Mouse (Mus musculus) midbrain, embryonic 14.5 days (tissue): ENCODE measurements at regions not wholly inside any gene's neighbourhood (a gene's known extent, or its start where the extent isn't known, plus 50 kb on each side); places are given as distances from the start of the nearest gene placed in this dataset.

Experiments
- ATAC-seq: fragments of 200-750 bp; cut with Nextera tagmentation; 2 replicates; pipeline ENCODE4 v1.8.0; 2017; ENCODE audit warnings: moderate number of reproducible peaks, moderate library complexity; ENCODE audit not compliant: low FRiP score, low TSS enrichment
- DNase-seq: peaks from one replicate; pipeline ENCODE4 v3.0.0-alpha.2; 2015
- H3K27ac ChIP-seq: fragments of 300-500 bp; sonication (generic); replicated peaks from 2 replicates; pipeline ENCODE4 v1.5.1; 2014; ENCODE audit warnings: mild to moderate bottlenecking, low read depth, low read length, moderate library complexity
- H3K27me3 ChIP-seq: fragments of 300-500 bp; sonication (generic); 2 replicates; pipeline ENCODE4 v1.6.1; 2014; ENCODE audit warnings: low read length, control low read depth, mixed read lengths; ENCODE audit not compliant: control insufficient read depth, insufficient read depth
- H3K36me3 ChIP-seq: fragments of 300-500 bp; sonication (generic); 2 replicates; pipeline ENCODE4 v1.6.1; 2014; ENCODE audit warnings: low read length, control low read depth; ENCODE audit not compliant: control insufficient read depth, insufficient read depth
- H3K4me1 ChIP-seq: fragments of 300-500 bp; sonication (generic); 2 replicates; pipeline ENCODE4 v1.6.1; 2014; ENCODE audit warnings: mild to moderate bottlenecking, antibody characterized with exemption, low read length, control low read depth; ENCODE audit not compliant: control insufficient read depth, insufficient read depth
- H3K4me2 ChIP-seq: fragments of 300-500 bp; sonication (generic); 2 replicates; pipeline ENCODE4 v1.6.1; 2014; ENCODE audit warnings: mild to moderate bottlenecking, low read length, moderate library complexity
- H3K4me3 ChIP-seq: fragments of 300-500 bp; sonication (generic); replicated peaks from 2 replicates; pipeline ENCODE4 v1.5.1; 2014; ENCODE audit warnings: low read depth, low read length
- H3K9ac ChIP-seq: fragments of 300-500 bp; sonication (generic); replicated peaks from 2 replicates; pipeline ENCODE4 v1.6.1; 2014; ENCODE audit warnings: mild to moderate bottlenecking, low read length, moderate library complexity
- H3K9me3 ChIP-seq: fragments of 300-500 bp; sonication (generic); 2 replicates; pipeline ENCODE4 v1.6.1; 2016; ENCODE audit warnings: low read length, control low read depth, mixed read lengths; ENCODE audit not compliant: control insufficient read depth
- WGBS: fragments of 180-500 bp; shearing (Covaris S2); extraction: QIAGEN DNeasy Blood & Tissue Kit; methylation state at CpG from one replicate; pipeline ENCODE4 v1.1.7; 2014; 5-methylcytosine and 5-hydroxymethylcytosine counted together

GRCm38 (mm10) chrX:46971116-46971515 lies 642.3 kb downstream of the Actrt1 start:
- Histone ChIP-seq H3K4me1 (no peaks in the 10 kb centered on the region), H3K36me3 (no peaks in the 10 kb centered on the region), H3K9ac (no peak overlapping the region), H3K9me3 (no peaks in the 10 kb centered on the region), H3K27ac (no peak overlapping the region), H3K4me2 (no peak overlapping the region), H3K4me3 (no peak overlapping the region), H3K27me3 (no peaks in the 10 kb centered on the region)
- DNase-seq (peak; percentile 35), ATAC-seq (no peak)
- 34% methylated on average over 2 of the region's 2 CpGs for WGBS

DNA sequence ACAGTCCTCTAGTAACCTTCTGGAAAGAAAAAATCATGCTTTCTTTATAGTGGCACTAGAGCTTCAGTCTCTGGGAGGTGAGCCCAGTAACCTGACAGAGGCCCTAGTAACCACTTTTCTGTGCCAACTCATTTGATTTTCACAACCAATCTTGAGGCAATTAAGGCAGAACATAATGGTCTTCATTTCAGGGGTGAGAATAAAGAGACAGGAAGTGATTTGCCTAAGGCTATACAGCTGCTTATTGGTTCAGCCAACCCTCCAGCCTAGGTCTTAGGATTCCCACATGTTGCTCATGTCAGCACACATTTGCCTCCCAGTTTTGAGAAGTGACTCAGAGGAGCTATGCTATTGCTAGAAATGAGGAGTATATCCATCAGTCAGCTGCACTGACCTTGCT lies 670.2 kb downstream of the Actrt1 start:
- no peak overlapping the region for H3K4me2 ChIP-seq
- no peaks in the 10 kb centered on the region for H3K4me1 ChIP-seq
- DNase-seq (no peak), ATAC-seq (no peak)
- H3K9ac ChIP-seq: no peak overlapping the region
- no peak overlapping the region for H3K4me3 ChIP-seq
- no peaks in the 10 kb centered on the region for H3K9me3 ChIP-seq
- H3K36me3 ChIP-seq: no peaks in the 10 kb centered on the region
- H3K27me3 ChIP-seq: no peaks in the 10 kb centered on the region
- H3K27ac ChIP-seq: no peak overlapping the region

DNA sequence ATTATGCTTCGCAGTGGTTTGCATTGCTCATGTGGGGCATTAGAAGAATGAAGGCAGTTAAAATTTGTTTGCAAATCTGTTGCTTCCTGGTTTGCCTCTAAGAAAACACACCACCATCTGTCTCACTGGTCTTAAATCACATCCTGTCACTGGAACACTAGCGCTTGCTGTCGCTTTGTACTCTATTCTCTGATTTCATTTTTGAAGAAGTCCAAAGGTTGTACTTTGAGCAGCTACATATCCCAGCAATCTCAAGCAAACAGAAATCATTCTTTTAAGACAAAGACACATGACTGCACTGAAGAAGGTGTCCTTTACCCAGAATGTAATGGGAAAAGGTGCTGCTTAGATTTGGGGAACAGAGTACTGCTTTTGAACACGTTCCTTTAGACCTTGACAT lies 680.7 kb downstream of the Actrt1 start:
- DNase-seq (no peak), ATAC-seq (no peak)
- no peaks in the 10 kb centered on the region for H3K9me3 ChIP-seq
- no peaks in the 10 kb centered on the region for H3K27me3 ChIP-seq
- 84% methylated on average over 4 of the region's 4 CpGs for WGBS
- H3K9ac ChIP-seq: no peak overlapping the region
- H3K36me3 ChIP-seq: no peaks in the 10 kb centered on the region
- no peak overlapping the region for H3K4me3 ChIP-seq
- no peak overlapping the region for H3K27ac ChIP-seq
- no peak overlapping the region for H3K4me2 ChIP-seq
- no peaks in the 10 kb centered on the region for H3K4me1 ChIP-seq

GRCm38 (mm10) chrX:47010087-47010486 lies 681.3 kb downstream of the Actrt1 start:
- Histone ChIP-seq H3K27ac (no peak overlapping the region), H3K4me2 (no peak overlapping the region), H3K4me1 (no peaks in the 10 kb centered on the region), H3K9ac (no peak overlapping the region), H3K4me3 (no peak overlapping the region), H3K9me3 (no peaks in the 10 kb centered on the region), H3K27me3 (no peaks in the 10 kb centered on the region), H3K36me3 (no peaks in the 10 kb centered on the region)
- DNase-seq: no peak
- ATAC-seq: no peak
- 89% methylated on average over 2 of the region's 2 CpGs for WGBS

DNA sequence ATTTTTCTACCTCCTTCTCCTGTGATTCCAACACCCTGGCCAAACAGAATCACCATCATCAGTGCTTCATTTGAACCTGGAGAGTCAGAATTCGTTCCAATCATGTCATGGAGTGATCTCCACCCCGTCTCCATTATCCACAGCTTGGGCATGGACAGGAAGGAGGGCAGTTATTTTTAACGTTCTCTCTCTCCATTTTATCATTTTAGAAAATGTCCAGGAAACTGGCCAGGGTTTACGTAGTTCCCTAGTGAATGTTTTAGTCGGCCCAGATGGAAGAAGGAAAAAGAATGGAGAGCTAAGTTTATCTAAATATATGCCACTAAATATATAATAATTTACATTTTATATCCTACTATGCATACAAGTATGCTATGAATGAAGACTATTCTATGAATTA lies 701.0 kb downstream of the Actrt1 start:
- DNase-seq (no peak), ATAC-seq (no peak)
- Histone ChIP-seq H3K9me3 (no peaks in the 10 kb centered on the region), H3K4me3 (no peak overlapping the region), H3K27ac (no peak overlapping the region), H3K9ac (no peak overlapping the region), H3K27me3 (no peaks in the 10 kb centered on the region), H3K36me3 (no peaks in the 10 kb centered on the region), H3K4me2 (no peak overlapping the region), H3K4me1 (no peaks in the 10 kb centered on the region)
- WGBS: 84% methylated on average over 5 of the region's 5 CpGs

DNA sequence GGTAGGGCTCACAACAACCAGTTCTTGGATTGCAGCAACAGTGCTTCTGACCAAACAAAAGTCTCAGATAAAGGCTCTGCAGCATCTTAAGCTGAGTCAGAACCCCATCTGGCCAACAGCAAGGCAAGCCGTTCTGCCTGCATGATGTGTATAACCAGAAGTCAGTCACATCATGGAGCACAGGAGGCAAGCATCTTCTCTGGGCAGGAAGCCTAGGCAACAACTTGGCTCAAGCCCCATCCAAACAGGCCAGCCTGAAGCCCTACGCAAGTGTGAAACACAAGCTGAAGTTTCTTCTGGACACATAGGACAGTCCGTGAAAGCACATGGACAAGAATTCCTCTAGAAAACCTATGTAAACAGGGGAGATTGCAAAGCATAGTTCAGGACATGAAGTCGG lies 739.7 kb downstream of the Actrt1 start:
- H3K36me3 ChIP-seq: no peaks in the 10 kb centered on the region
- WGBS: 92% methylated on average over 4 of the region's 4 CpGs
- no peak overlapping the region for H3K27ac ChIP-seq
- DNase-seq: no peak
- ATAC-seq: no peak
- no peaks in the 10 kb centered on the region for H3K9me3 ChIP-seq
- H3K4me1 ChIP-seq: no peaks in the 10 kb centered on the region
- H3K4me2 ChIP-seq: no peak overlapping the region
- H3K4me3 ChIP-seq: no peak overlapping the region
- no peak overlapping the region for H3K9ac ChIP-seq
- no peaks in the 10 kb centered on the region for H3K27me3 ChIP-seq
